Mouse (Mus musculus): Measurements from ENCODE around the gene Syde2.

GRCm38 (mm10) chr3:145959824-145960223 is 27.8 kb upstream of the Syde2 start:
- no peak for TF ChIP-seq POLR2A (IDR thresholded peaks at IDR 0.05; ENCODE audit: insufficient read depth, low read length)
- no peak for TF ChIP-seq EP300 (IDR thresholded peaks at IDR 0.05; ENCODE audit: insufficient read depth, low read depth, low read length)
- no peak for TF ChIP-seq CTCF (IDR thresholded peaks at IDR 0.05; ENCODE audit: low read depth, low read length)

Data from ES-Bruce4 (cell line).